Mouse (Mus musculus): ENCODE results near the gene Krt42. TPM values are rescaled to one million over a fixed set of nuclear protein-coding genes. Genes with fewer than 3 reads are reported as not detected.

The Krt42 gene
- polyA plus RNA-seq, 1 experiment from 2014 or later: not detected

GRCm38 (mm10) chr11:100301292-100301691 is 31.6 kb upstream of the Krt42 start:
- Histone ChIP-seq H3K27me3 (replicated peaks; ENCODE audit: control insufficient read depth, insufficient read depth, low read length) (no peaks in the 10 kb centered on the region), H3K27ac (ENCODE audit: low read length) (no peak overlapping the region), H3K4me2 (ENCODE audit: low read length) (no peak overlapping the region), H3K4me3 (replicated peaks; ENCODE audit: low read length) (no peak overlapping the region), H3K9me3 (ENCODE audit: control insufficient read depth, low read length) (no peaks in the 10 kb centered on the region), H3K36me3 (ENCODE audit: control insufficient read depth, insufficient read depth) (no peaks in the 10 kb centered on the region), H3K9ac (replicated peaks; ENCODE audit: low read depth, low read length) (no peak overlapping the region), H3K4me1 (replicated peaks; ENCODE audit: control insufficient read depth, insufficient read depth, low read length) (no peaks in the 10 kb centered on the region)
- ATAC-seq: no peak
- WGBS: 94% methylated on average over 5 of the region's 5 CpGs

GRCm38 (mm10) chr11:100300293-100300692 is 30.6 kb upstream of the Krt42 start:
- 11% methylated on average over 5 of the region's 5 CpGs for whole genome bisulfite sequencing
- H3K4me3 ChIP-seq (replicated peaks; ENCODE audit: low read length): no peak overlapping the region
- no peak overlapping the region for H3K27ac ChIP-seq (ENCODE audit: low read length)
- H3K9ac ChIP-seq (replicated peaks; ENCODE audit: low read depth, low read length): no peak overlapping the region
- H3K4me1 ChIP-seq (replicated peaks; ENCODE audit: control insufficient read depth, insufficient read depth, low read length): no peaks in the 10 kb centered on the region
- H3K36me3 ChIP-seq (ENCODE audit: control insufficient read depth, insufficient read depth): no peaks in the 10 kb centered on the region
- no peaks in the 10 kb centered on the region for H3K9me3 ChIP-seq (ENCODE audit: control insufficient read depth, low read length)
- H3K4me2 ChIP-seq (ENCODE audit: low read length): no peak overlapping the region
- ATAC-seq: no peak
- no peaks in the 10 kb centered on the region for H3K27me3 ChIP-seq (replicated peaks; ENCODE audit: control insufficient read depth, insufficient read depth, low read length)

- no peaks in the 10 kb centered on the region for H3K9me3 ChIP-seq (ENCODE audit: control insufficient read depth, low read length)
- H3K4me2 ChIP-seq (ENCODE audit: low read length): peak overlapping the region; percentile 12
- H3K4me1 ChIP-seq (replicated peaks; ENCODE audit: control insufficient read depth, insufficient read depth, low read length): no peaks in the 10 kb centered on the region
- 22% methylated on average over 18 of the region's 18 CpGs for WGBS
- no peaks in the 10 kb centered on the region for H3K36me3 ChIP-seq (ENCODE audit: control insufficient read depth, insufficient read depth)
- peak overlapping the region; percentile 2; the same call in 1 of the 2 replicates for H3K4me3 ChIP-seq (replicated peaks; ENCODE audit: low read length)
- H3K9ac ChIP-seq (replicated peaks; ENCODE audit: low read depth, low read length): no peak overlapping the region
- H3K27me3 ChIP-seq (replicated peaks; ENCODE audit: control insufficient read depth, insufficient read depth, low read length): no peaks in the 10 kb centered on the region
- peak; percentile 57; the same call in 1 of the 2 replicates for ATAC-seq
- H3K27ac ChIP-seq (ENCODE audit: low read length): no peak overlapping the region
These were observed 28.8 kb upstream of the Krt42 start for GRCm38 (mm10) chr11:100298274-100299036.

GRCm38 (mm10) chr11:100297801-100298200 is 28.1 kb upstream of the Krt42 start:
- ATAC-seq: no peak
- no peaks in the 10 kb centered on the region for H3K36me3 ChIP-seq (ENCODE audit: control insufficient read depth, insufficient read depth)
- H3K27ac ChIP-seq (ENCODE audit: low read length): no peak overlapping the region
- H3K9ac ChIP-seq (replicated peaks; ENCODE audit: low read depth, low read length): no peak overlapping the region
- H3K27me3 ChIP-seq (replicated peaks; ENCODE audit: control insufficient read depth, insufficient read depth, low read length): no peaks in the 10 kb centered on the region
- H3K4me1 ChIP-seq (replicated peaks; ENCODE audit: control insufficient read depth, insufficient read depth, low read length): peaks cover 5% of the 10 kb centered on the region
- H3K4me2 ChIP-seq (ENCODE audit: low read length): no peak overlapping the region
- WGBS: 38% methylated on average over 5 of the region's 5 CpGs
- H3K9me3 ChIP-seq (ENCODE audit: control insufficient read depth, low read length): no peaks in the 10 kb centered on the region
- H3K4me3 ChIP-seq (replicated peaks; ENCODE audit: low read length): no peak overlapping the region

- Histone ChIP-seq H3K4me1 (replicated peaks; ENCODE audit: control insufficient read depth, insufficient read depth, low read length) (peaks cover 11% of the 10 kb centered on the region), H3K36me3 (ENCODE audit: control insufficient read depth, insufficient read depth) (no peaks in the 10 kb centered on the region), H3K9ac (replicated peaks; ENCODE audit: low read depth, low read length) (no peak overlapping the region), H3K27me3 (replicated peaks; ENCODE audit: control insufficient read depth, insufficient read depth, low read length) (no peaks in the 10 kb centered on the region), H3K4me3 (replicated peaks; ENCODE audit: low read length) (no peak overlapping the region), H3K27ac (ENCODE audit: low read length) (no peak overlapping the region), H3K4me2 (ENCODE audit: low read length) (no peak overlapping the region), H3K9me3 (ENCODE audit: control insufficient read depth, low read length) (no peaks in the 10 kb centered on the region)
- ATAC-seq: peak; percentile 23; the same call in 1 of the 2 replicates
- WGBS: 4% methylated on average over 10 of the region's 10 CpGs
These were observed 25.6 kb upstream of the Krt42 start for GRCm38 (mm10) chr11:100295308-100295707.

- WGBS: 30% methylated on average over 6 of the region's 6 CpGs
- H3K4me1 ChIP-seq (replicated peaks; ENCODE audit: control insufficient read depth, insufficient read depth, low read length): peaks cover 11% of the 10 kb centered on the region
- peak; percentile 72 for ATAC-seq
- H3K9ac ChIP-seq (replicated peaks; ENCODE audit: low read depth, low read length): no peak overlapping the region
- no peaks in the 10 kb centered on the region for H3K36me3 ChIP-seq (ENCODE audit: control insufficient read depth, insufficient read depth)
- no peak overlapping the region for H3K27ac ChIP-seq (ENCODE audit: low read length)
- no peak overlapping the region for H3K4me3 ChIP-seq (replicated peaks; ENCODE audit: low read length)
- H3K27me3 ChIP-seq (replicated peaks; ENCODE audit: control insufficient read depth, insufficient read depth, low read length): no peaks in the 10 kb centered on the region
- H3K9me3 ChIP-seq (ENCODE audit: control insufficient read depth, low read length): no peaks in the 10 kb centered on the region
- H3K4me2 ChIP-seq (ENCODE audit: low read length): no peak overlapping the region
These were observed 23.2 kb upstream of the Krt42 start for GRCm38 (mm10) chr11:100292884-100293283.

GRCm38 (mm10) chr11:100290235-100290634 is 20.6 kb upstream of the Krt42 start:
- no peak overlapping the region for H3K4me3 ChIP-seq (replicated peaks; ENCODE audit: low read length)
- H3K9me3 ChIP-seq (ENCODE audit: control insufficient read depth, low read length): no peaks in the 10 kb centered on the region
- no peak overlapping the region for H3K27ac ChIP-seq (ENCODE audit: low read length)
- no peaks in the 10 kb centered on the region for H3K36me3 ChIP-seq (ENCODE audit: control insufficient read depth, insufficient read depth)
- 0 out of 2 replicates have a peak, but pooled peaks have one; percentile 40 for ATAC-seq
- H3K9ac ChIP-seq (replicated peaks; ENCODE audit: low read depth, low read length): no peak overlapping the region
- WGBS: 20% methylated on average over 5 of the region's 5 CpGs
- H3K27me3 ChIP-seq (replicated peaks; ENCODE audit: control insufficient read depth, insufficient read depth, low read length): no peaks in the 10 kb centered on the region
- no peak overlapping the region for H3K4me2 ChIP-seq (ENCODE audit: low read length)
- peaks cover 11% of the 10 kb centered on the region for H3K4me1 ChIP-seq (replicated peaks; ENCODE audit: control insufficient read depth, insufficient read depth, low read length)

- Histone ChIP-seq H3K9me3 (ENCODE audit: control insufficient read depth, low read length) (no peaks in the 10 kb centered on the region), H3K9ac (replicated peaks; ENCODE audit: low read depth, low read length) (no peak overlapping the region), H3K4me2 (ENCODE audit: low read length) (no peak overlapping the region), H3K4me1 (replicated peaks; ENCODE audit: control insufficient read depth, insufficient read depth, low read length) (peaks cover 11% of the 10 kb centered on the region), H3K36me3 (ENCODE audit: control insufficient read depth, insufficient read depth) (no peaks in the 10 kb centered on the region), H3K4me3 (replicated peaks; ENCODE audit: low read length) (no peak overlapping the region), H3K27ac (ENCODE audit: low read length) (no peak overlapping the region), H3K27me3 (replicated peaks; ENCODE audit: control insufficient read depth, insufficient read depth, low read length) (no peaks in the 10 kb centered on the region)
- ATAC-seq: no peak
- 83% methylated on average over 6 of the region's 6 CpGs for WGBS
These were observed 19.3 kb upstream of the Krt42 start for GRCm38 (mm10) chr11:100288942-100289341.

GRCm38 (mm10) chr11:100287024-100287423 is 17.4 kb upstream of the Krt42 start:
- H3K4me3 ChIP-seq (replicated peaks; ENCODE audit: low read length): no peak overlapping the region
- 26% methylated on average over 10 of the region's 10 CpGs for WGBS
- H3K27ac ChIP-seq (ENCODE audit: low read length): no peak overlapping the region
- H3K9me3 ChIP-seq (ENCODE audit: control insufficient read depth, low read length): no peaks in the 10 kb centered on the region
- no peak for ATAC-seq
- H3K27me3 ChIP-seq (replicated peaks; ENCODE audit: control insufficient read depth, insufficient read depth, low read length): no peaks in the 10 kb centered on the region
- no peaks in the 10 kb centered on the region for H3K36me3 ChIP-seq (ENCODE audit: control insufficient read depth, insufficient read depth)
- H3K9ac ChIP-seq (replicated peaks; ENCODE audit: low read depth, low read length): no peak overlapping the region
- no peak overlapping the region for H3K4me2 ChIP-seq (ENCODE audit: low read length)
- H3K4me1 ChIP-seq (replicated peaks; ENCODE audit: control insufficient read depth, insufficient read depth, low read length): peaks cover 4% of the 10 kb centered on the region; the same call in 1 of the 2 replicates
